Mouse (Mus musculus): ENCODE data around the gene Nudt15. TPM values are rescaled to one million over a fixed set of nuclear protein-coding genes. Genes with fewer than 3 reads are reported as not detected.

Gene Nudt15
- polyA plus RNA-seq (2012; rRNA removed): 0.75 and 0.93 TPM in 2 replicates

GRCm38 (mm10) chr14:73548051-73548450, at the start of gene Nudt15:
Gene Nudt15, minus strand, starts transcription at chr14:73548242.

GRCm38 (mm10) chr14:73524766-73525448, 23.1 kb downstream of the Nudt15 start, which contains the start of gene Sucla2:
Gene Sucla2, plus strand, starts transcription at chr14:73525319.

DNA sequence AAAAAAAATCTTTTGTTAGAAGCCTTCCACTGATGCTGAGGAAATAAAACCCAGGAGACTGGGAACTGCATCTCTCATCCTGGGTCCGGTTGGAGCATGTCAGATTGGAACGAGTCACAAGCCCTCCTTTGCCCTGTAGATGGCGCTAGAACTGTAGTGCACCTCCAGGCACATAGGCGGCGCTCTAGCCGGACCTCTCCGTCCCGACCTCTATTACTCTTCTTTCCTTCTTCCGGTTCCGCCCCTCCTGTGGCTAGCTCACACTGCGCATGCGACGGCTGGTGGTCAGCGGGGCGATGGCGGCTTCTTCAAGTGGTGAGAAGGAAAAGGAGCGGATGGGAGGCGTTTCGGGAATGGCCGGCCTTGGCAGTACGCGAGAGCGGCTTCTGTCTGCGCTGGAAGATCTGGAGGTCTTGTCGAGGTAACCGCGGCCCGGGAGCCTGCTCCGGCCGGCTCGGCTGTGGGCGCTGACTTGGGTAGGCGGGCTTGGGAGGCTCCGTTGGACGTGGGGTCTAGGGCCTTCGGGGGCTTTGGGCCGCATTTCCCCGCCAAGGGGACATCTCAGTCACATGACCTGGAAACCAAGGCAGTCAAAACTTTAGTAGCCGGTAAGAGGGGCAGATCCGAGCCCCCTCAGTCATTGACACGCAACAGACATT, 38.1 kb downstream of the Nudt15 start, which contains the start of gene Med4:
Med4 (plus strand) TSS at position 261 of the 659 bp plus-strand sequence.

Other genes with a start within 250 kb of the Nudt15 start
- 7.7 and 10.2 TPM in 2 replicates for gene Rb1, start 222.4 kb downstream of the Nudt15 start, polyA plus RNA-seq (2012; rRNA removed)
- 546 and 552 TPM in 2 replicates for gene Itm2b, start 163.0 kb downstream of the Nudt15 start, polyA plus RNA-seq (2012; rRNA removed)
- gene Med4, start 38.2 kb downstream of the Nudt15 start, polyA plus RNA-seq (2012; rRNA removed): 15.1 and 15.3 TPM in 2 replicates
- 33.7 and 33.9 TPM in 2 replicates for gene Sucla2, start 22.9 kb downstream of the Nudt15 start, polyA plus RNA-seq (2012; rRNA removed)
- not detected in 2 replicates for gene Gm21750, start 113.0 kb upstream of the Nudt15 start, polyA plus RNA-seq (2012; rRNA removed)

Data from liver, embryonic 18 days (tissue).